Mouse (Mus musculus) v-Abl transformed pro-B cells (cell line): ENCODE results near the gene Rpl3.

Experiments
- in situ Hi-C, 2 experiments: fragments of 400-800 bp; cut with MboI; formaldehyde crosslinking; loops; one replicate each; pipeline ENCODE4 v1.15.1; 2025; ENCODE audit not compliant: unreplicated experiment in 2 of 2

The Rpl3 gene

GRCm38 (mm10) chr15:80075374-80075694 is 16.3 kb downstream of the Rpl3 start:
- in situ Hi-C loops, result loop anchor here (5.0 to 10.0 kb wide), 3 partner anchors 128 to 851 kb away; partner anchors contain the start of genes Cbx6 (in 2 of the 2), Gm49486 (in 2 of the 2), Npcd (in 2 of the 2) and Pick1 (in 2 of the 2)

DNA sequence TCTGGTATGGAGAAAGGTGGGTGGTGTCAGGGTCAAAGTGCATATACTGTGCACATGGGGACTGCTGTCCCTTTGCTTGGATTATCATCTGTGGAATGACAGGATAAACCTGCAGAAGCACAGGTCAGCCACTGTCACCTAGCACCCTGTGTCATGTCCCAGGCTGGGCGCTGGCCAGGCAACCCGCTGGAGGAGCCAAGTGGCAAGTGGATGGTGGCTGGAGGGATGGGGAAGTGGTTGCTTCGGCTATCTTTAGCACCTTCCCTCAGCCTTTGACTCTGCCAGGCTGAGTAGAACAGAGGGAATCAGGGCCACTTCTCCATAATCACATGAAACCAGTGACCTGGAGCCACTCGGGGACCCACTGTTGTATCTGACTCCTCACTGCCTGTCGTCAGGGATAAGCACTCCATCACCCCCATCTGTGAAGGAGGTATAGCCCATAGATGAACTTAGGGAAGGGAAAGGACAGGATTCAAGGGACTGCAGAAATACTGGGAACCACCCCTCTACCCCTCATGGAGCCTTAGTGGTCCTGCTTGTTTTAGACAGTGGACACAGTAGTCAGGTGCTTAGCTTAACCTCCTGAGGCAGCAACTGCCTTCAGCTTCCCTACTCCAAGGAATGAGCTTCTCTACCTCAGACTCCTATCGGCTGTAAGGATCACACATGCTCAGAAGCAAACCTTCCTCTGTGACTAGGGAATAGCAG is 16.9 kb downstream of the Rpl3 start:
- in situ Hi-C loops, result loop anchor here (5.0 to 10.0 kb wide), 3 partner anchors 128 to 850 kb away; partner anchors contain the start of genes Cbx6 (in 2 of the 2), Gm49486 (in 2 of the 2), Npcd (in 2 of the 2) and Pick1 (in 2 of the 2)

- in situ Hi-C loops, result loop anchor here (10.0 kb wide), 1 partner anchor 848 kb away; the partner anchor contains the start of genes Gm49486 (in 2 of the 2) and Pick1 (in 2 of the 2)
These were observed 18.4 kb downstream of the Rpl3 start for GRCm38 (mm10) chr15:80073256-80073621.

GRCm38 (mm10) chr15:80072579-80073255 is 19.0 kb downstream of the Rpl3 start:
- in situ Hi-C loops, result loop anchor here (10.0 kb wide), 1 partner anchor 848 kb away; the partner anchor contains the start of genes Gm49486 (in 2 of the 2) and Pick1 (in 2 of the 2)

GRCm38 (mm10) chr15:80071951-80072437 is 19.7 kb downstream of the Rpl3 start:
- in situ Hi-C loops, result loop anchor here (10.0 kb wide), 1 partner anchor 847 kb away; the partner anchor contains the start of genes Gm49486 (in 2 of the 2) and Pick1 (in 2 of the 2)

GRCm38 (mm10) chr15:80070095-80070644 is 21.5 kb downstream of the Rpl3 start:
- in situ Hi-C loops, result loop anchor here (10.0 kb wide), 1 partner anchor 845 kb away; the partner anchor contains the start of genes Gm49486 (in 2 of the 2) and Pick1 (in 2 of the 2)

- in situ Hi-C loops, result loop anchor here in 1 of 2 experiments (10.0 kb wide), 1 partner anchor 414 kb away; the partner anchor contains the start of genes Cby1 and Fam227a
These were observed 22.5 kb downstream of the Rpl3 start for GRCm38 (mm10) chr15:80069171-80069570.

GRCm38 (mm10) chr15:80066538-80066937 is 25.1 kb downstream of the Rpl3 start:
- in situ Hi-C loops, result loop anchor here in 1 of 2 experiments (10.0 kb wide), 1 partner anchor 412 kb away; the partner anchor contains the start of genes Cby1 and Fam227a

GRCm38 (mm10) chr15:80065414-80065813 is 26.3 kb downstream of the Rpl3 start:
- in situ Hi-C loops, result loop anchor here in 1 of 2 experiments (10.0 kb wide), 1 partner anchor 411 kb away; the partner anchor contains the start of genes Cby1 and Fam227a

DNA sequence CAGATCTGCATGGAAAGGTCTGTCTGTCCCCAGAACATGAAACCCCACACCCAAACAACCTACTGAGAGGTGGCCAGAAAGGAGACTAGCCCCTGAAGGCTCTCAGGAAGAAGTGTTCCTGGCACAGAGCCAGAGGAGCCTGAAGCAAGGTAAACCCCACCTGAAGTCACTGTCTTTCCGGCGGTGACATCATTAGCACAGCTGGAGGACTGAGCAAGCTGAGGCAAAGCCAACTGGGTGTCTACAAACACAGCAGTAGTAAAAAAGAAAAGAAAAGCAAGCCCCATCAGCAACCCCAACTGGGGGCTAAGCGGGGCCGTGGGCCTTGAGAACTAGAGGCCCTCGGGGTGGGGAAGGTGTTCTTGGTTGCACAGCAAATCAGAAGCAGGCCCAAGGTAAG is 26.7 kb downstream of the Rpl3 start:
- in situ Hi-C loops, result loop anchor here in 1 of 2 experiments (10.0 kb wide), 1 partner anchor 410 kb away; the partner anchor contains the start of genes Cby1 and Fam227a

DNA sequence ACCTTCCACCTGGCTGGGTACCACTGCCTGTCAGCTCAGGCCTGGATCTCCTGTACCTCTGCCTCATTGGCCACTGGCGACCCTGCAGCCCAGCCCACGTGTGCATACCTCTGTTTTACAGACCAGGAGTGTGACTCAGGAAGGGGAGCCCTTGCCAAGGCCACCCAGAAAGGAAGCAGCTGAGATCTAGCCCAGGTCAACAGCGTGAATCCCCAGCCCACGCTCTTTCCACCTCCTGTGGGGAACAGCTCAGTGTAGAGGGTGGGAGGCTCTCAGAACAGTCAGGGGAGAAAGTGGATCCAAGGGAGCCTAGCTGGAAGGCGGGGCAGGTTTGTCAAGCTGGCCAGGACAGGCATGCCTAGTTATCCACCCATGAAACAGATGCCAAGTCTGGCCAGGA is 28.8 kb downstream of the Rpl3 start:
- in situ Hi-C loops, result loop anchor here in 1 of 2 experiments (10.0 kb wide), 1 partner anchor 408 kb away; the partner anchor contains the start of genes Cby1 and Fam227a

- in situ Hi-C loops, result loop anchor here in 1 of 2 experiments (10.0 kb wide), 1 partner anchor 408 kb away; the partner anchor contains the start of genes Cby1 and Fam227a
These were observed 29.3 kb downstream of the Rpl3 start for GRCm38 (mm10) chr15:80062339-80062738.

- in situ Hi-C loops, result loop anchor here in 1 of 2 experiments (10.0 kb wide), 1 partner anchor 406 kb away; the partner anchor contains the start of genes Cby1 and Fam227a
These were observed 30.6 kb downstream of the Rpl3 start for GRCm38 (mm10) chr15:80061071-80061550.

- in situ Hi-C loops, result loop anchor here in 1 of 2 experiments (10.0 kb wide), 1 partner anchor 406 kb away; the partner anchor contains the start of genes Cby1 and Fam227a
These were observed 31.2 kb downstream of the Rpl3 start for GRCm38 (mm10) chr15:80060356-80061070.

DNA sequence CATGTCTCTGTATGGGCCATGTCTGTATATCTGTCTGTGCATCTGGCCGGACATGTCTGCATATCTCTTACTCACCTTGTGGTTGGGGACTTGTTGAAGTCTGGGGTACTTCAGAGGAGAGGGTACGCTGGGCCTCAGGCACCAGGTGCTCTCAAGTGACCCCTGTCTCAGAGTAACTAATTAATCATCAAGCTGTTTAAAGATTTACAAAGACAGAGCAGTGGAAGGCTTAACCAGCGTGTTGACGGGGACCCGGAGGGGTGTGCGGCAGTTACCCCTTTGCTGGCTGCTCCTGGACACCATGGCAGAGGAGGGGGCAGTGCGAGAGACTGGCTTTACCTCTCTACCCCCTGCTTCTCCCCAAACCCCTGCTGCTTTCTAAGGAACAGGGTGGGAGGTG is 32.1 kb downstream of the Rpl3 start:
- in situ Hi-C loops, result loop anchor here in 1 of 2 experiments (10.0 kb wide), 1 partner anchor 405 kb away; the partner anchor contains the start of genes Cby1 and Fam227a

- in situ Hi-C loops, result no loop called here
These were observed 33.5 kb downstream of the Rpl3 start for GRCm38 (mm10) chr15:80058151-80058550.

DNA sequence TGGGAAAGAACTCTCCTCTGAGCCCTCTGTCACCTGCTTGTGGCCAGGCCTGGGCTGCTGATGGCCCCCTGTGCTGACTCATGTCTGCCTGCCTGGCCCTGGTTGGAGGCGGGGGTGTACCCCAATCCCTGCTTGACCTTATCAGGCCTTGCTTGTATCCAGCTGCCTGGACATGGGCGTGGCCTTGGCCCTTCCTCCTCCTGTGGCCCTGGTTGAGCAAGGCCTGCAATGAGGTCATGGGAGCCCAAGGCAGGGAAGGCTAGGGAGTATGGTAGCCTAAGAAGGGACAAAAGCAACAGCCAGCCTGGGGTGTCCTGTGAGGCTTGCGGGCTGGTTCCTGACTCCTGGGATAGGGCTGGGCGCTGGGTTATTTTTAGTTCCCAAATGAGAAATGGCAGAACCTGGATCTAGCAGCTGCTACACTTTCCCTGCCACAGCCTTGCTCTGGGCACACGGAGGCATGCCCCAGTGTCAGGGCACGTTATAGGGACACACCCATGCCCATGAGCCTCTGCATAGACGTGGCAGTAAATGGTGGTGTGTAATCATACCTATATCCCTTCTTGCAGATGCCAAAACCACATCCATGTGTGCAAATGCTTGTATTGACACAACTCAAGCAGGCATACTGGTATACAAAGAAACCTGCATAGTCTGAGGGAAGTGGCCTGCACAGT is 37.5 kb downstream of the Rpl3 start:
- in situ Hi-C loops, result no loop called here

DNA sequence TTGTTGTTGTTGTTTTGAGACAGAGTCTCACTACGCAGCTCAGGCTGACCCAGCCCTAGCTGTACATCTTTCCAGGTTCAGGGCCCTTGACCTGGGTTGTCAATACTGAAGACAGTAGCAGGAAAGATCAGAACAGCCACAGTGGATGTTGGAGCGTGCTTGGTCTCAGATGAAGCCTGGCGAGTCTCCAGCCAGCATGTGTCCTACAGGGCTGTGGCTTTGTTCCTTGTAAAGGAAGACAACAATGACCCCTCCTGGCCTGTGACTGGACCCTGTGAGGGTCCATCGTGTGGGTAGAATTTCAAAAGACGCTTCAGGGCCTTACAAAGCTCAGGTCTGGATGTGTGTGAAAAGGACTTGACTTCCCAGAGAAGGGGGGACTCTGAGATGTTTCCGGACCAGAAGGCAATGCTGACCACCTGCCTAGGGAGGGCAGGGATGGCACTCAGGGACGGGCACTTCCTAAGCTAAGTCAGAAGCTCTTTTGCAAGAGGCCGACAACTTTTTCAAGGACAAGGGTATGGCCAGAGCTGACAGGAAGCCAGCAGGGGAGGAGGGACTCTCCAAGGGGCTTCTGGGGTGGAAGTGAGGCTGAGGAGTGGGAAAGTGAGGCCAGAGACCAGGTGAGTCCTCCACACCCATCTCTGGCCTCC is 38.2 kb downstream of the Rpl3 start:
- in situ Hi-C loops, result no loop called here
